Mouse (Mus musculus) liver, embryonic 14.5 days (tissue): ENCODE data around the gene Naa80.

Experiments used
- CTCF ChIP-seq: IDR thresholded peaks from 2 replicates; pipeline ENCODE4 v1.5.1; 2016; ENCODE audit warnings: antibody characterized with exemption, low read depth, control low read depth
- EP300 ChIP-seq: IDR thresholded peaks from 2 replicates; pipeline ENCODE4 v1.6.1; 2016; ENCODE audit warnings: antibody characterized with exemption, low read depth

DNA sequence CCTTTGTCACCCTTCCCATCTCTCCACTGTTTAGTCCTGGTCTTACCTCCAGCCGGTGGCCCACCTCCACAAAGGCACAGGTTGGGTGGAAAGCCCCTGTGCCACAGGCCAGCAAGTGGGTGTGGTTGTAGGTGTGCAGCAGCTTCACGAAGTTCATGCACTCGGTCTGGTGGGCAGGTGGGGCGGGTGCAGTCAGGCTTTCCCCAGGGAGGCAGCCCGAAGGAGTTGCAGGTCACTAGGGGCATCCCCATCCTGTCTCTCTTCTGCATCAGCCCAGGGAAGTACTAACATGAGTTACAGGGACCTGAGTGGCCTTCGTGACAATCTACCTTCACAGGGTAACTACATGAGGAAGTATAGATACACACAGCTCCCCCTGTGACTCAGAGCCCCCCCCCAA is 24.6 kb downstream of the Naa80 start:
- no peak for TF ChIP-seq EP300
- no peak for TF ChIP-seq CTCF
